Mouse (Mus musculus) lung, postnatal 0 days (tissue): ENCODE measurements at regions not wholly inside any gene's neighbourhood (a gene's known extent, or its start where the extent isn't known, plus 50 kb on each side); places are given as distances from the start of the nearest gene placed in this dataset.

Experiments
- CTCF ChIP-seq: IDR thresholded peaks from 2 replicates; pipeline ENCODE4 v1.5.1; 2016; ENCODE audit warnings: antibody characterized with exemption, mild to moderate bottlenecking
- EP300 ChIP-seq: IDR thresholded peaks from 2 replicates; pipeline ENCODE4 v1.6.1; 2016; ENCODE audit warnings: antibody characterized with exemption, mild to moderate bottlenecking, control low read depth

GRCm38 (mm10) chr4:95358674-95359073 lies 198.6 kb upstream of the Fggy start:
- TF ChIP-seq CTCF: 0 out of 2 replicates have a peak, but pooled peaks have one; percentile 2
- no peak for TF ChIP-seq EP300
